Mouse (Mus musculus): Measurements from ENCODE around the gene Pacsin2. TPM values are rescaled to one million over a fixed set of nuclear protein-coding genes. Genes with fewer than 3 reads are reported as not detected.
"Not testable (repeated sequence)": the region's sequence is repeated elsewhere in the genome, so short reads cannot be mapped to it uniquely, and the experiment has no call there.

Gene Pacsin2
- total RNA-seq, 2 experiments from 2014 or later: 23.2 to 24.9 TPM

GRCm38 (mm10) chr15:83427294-83428163 lies 36.9 kb downstream of the Pacsin2 start:
- intact Hi-C loops (cut with DNase I): no loop called here
- DNase-seq: no peak

- intact Hi-C loops (cut with DNase I): no loop called here
- no peak for DNase-seq
Measured at GRCm38 (mm10) chr15:83425794-83426193, 38.6 kb downstream of the Pacsin2 start.

- intact Hi-C loops (cut with DNase I): no loop called here
- no peak for DNase-seq
Measured at GRCm38 (mm10) chr15:83425277-83425676, 39.1 kb downstream of the Pacsin2 start.

DNA sequence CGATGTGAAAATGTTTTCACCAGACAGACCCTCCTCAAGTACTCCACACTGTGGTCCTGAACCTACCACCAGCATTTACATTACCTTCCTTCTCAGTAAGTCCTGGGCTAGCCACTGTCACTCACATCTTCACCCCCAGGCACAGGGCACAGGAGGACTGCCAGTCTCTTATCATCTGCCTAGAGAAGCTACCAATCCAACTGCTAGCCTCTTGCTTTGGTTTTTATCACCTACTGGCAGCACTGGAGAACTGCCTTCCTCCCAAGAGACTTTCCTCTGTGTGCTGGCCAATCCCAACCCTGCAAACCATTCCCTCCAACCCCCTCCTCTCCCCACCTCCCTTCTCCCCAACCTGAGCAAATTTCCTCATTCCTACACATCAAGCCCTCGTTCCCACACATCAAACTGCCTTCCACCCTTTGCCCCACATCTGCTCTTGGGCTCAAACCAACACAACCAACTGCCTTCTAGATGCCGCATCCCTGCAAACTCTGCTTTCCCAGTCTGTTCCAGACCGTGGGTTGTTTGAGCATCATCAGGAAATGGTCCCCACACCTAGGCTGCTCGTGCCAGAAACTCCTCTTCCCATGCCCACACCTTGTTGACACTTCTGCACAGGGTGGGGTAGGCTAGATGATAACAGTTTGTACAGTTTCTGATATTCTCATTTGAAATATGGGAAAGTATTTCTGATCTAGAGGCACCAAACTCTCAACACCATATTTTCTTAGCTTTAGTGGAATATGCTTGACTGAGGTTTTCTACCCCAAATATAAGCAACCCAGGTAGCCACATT lies 40.6 kb downstream of the Pacsin2 start:
- DNase-seq: no peak
- intact Hi-C loops (cut with DNase I): no loop called here

- intact Hi-C loops (cut with DNase I): no loop called here
Measured at GRCm38 (mm10) chr15:83422299-83422981, 42.0 kb downstream of the Pacsin2 start.

DNA sequence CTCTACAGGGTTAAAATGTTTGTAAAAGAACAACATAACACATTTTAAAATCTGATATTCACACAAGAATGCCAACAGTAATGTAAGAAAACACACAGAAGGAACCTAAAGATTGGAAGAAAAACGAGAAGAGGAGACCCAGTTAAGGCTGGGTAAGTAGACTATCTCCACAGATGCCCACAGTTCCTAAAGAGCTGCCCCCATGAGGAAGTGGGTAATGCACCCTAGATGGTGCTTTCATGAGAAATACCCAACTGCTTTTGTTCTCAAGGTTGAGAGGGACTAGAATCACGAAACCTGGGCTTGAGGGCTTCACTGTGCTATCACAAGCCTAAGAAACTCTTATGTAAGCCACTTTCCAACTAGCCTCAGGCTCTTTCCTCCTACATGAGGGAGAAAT lies 44.8 kb downstream of the Pacsin2 start:
- no peak for DNase-seq
- intact Hi-C loops (cut with DNase I): no loop called here

More at GRCm38 (mm10) chr15:83422299-83422981, 42.0 kb downstream of the Pacsin2 start:
- DNase-seq: no peak

DNA sequence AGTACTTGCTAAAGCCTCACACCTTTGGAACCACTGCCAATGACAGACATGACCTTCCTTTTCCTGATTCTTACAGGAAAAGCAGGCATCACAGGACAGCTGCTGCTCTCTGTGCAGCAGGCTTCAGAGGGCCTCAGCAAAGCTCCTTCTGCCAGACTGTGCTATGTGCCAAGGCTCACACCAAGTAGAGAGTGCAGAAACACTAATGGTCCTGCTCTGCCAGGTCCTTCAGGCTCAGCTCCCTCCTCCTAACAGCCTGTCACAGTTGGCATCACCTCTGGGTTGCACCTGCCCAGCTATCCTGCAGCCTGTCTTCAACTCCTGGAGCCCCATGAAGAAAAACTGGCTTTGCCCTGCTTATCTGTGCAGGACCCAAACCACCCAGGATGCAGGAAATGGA lies 45.7 kb downstream of the Pacsin2 start:
- intact Hi-C loops (cut with DNase I): no loop called here
- DNase-seq: peak; percentile 63

DNA sequence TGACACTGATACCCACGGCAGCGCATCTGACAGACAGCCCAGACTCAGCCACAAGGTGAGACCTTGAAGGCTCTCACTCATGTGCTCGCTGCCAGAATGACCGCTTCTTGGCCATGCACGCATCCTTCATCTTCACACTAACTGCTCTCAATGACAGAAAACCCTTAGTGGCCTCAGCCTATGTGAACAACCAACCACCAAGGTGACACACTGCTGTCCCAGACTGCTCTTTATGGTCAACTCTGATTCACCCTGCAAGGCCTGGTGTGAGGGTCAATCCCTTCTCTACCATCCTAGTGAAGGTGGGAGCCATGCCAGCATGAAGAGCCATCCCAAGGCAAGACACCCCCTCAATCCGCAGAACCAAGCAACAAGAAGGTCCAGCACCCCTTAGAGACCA lies 46.5 kb downstream of the Pacsin2 start:
- intact Hi-C loops (cut with DNase I): no loop called here
- no peak for DNase-seq

DNA sequence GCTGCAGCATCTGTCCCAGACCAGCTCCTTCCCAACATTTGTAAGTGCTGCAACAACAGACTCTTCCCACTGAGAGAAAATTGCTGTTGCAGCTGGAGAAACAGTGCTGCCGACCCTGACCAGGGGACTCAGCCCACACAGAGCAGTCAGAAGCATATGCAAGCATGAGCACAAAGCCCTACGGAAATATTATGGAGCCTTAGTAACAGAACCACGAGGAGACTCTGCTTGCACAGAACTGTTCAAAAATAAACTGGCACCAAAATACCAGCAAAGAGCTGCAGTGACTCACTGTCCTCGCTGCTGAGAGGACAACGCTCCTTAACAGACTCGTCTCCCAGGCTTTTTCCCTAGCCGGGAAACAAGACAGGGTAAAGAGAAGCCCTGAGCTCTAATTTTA lies 47.0 kb downstream of the Pacsin2 start:
- no peak for DNase-seq
- intact Hi-C loops (cut with DNase I): no loop called here

GRCm38 (mm10) chr15:83415391-83415790 lies 49.0 kb downstream of the Pacsin2 start:
- intact Hi-C loops (cut with DNase I): no loop called here

GRCm38 (mm10) chr15:83411616-83412015 lies 52.8 kb downstream of the Pacsin2 start:
- no peak for DNase-seq
- intact Hi-C loops (cut with DNase I): no loop called here

More at GRCm38 (mm10) chr15:83415391-83415790, 49.0 kb downstream of the Pacsin2 start:
- no peak for DNase-seq

- no peak for DNase-seq
- intact Hi-C loops (cut with DNase I): no loop called here
Measured at GRCm38 (mm10) chr15:83410735-83411134, 53.7 kb downstream of the Pacsin2 start.

DNA sequence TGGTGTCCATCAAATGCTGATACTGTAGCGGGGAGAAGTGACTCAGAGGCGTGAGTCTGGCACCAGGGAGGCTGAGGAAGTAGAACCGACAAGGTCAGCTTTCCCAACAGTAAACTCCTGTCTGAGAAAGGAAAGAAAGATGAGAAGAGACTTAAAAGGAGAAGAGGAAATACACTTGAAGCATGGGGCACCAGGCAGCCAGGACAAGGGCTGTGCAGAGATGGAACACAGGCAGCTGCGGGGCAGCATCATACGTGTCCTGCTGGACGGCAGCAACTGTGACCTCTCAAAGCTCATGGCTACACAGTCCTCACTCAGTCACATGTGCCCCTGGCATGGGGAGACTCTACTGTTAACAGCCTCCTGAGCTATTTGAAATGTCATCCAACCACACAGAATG lies 54.1 kb downstream of the Pacsin2 start:
- intact Hi-C loops (cut with DNase I): no loop called here
- no peak for DNase-seq

DNA sequence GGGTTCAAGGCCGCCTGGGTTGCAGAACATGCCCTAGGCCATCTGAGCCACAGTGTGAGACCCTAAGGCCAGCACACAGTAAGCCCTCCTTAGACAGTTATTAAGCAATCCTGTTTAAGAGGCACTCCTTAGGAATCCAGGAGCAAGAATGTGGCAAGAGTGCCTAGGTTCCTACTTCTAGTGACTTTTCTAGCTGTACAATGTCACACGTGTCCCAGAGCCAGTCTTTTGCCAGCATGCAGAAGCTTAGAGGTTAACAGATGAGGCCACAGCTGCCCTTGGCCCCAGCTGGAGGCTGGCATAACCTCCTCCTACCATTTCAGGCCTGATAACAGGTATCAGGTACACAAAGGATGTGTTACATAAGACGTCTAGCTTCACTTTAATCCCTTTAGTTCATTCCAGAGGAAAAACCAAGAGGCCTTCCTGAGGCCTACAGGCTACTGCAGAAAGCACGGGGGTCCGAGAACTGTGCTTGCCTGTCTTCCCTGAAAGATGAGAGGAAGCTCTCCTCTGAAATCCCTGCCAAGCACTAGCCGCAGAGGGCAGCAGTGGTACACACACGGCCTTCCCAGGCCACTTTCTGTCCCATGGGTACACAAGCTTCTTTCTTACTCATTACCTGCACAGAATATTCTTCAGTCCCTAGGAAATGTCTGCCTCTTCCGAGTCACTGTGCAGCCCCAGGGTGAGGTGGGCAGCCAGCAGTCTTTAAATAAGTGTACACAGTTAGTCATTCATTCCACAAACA lies 55.5 kb downstream of the Pacsin2 start:
- intact Hi-C loops (cut with DNase I): no loop called here
- no peak for DNase-seq

- no peak for DNase-seq
- intact Hi-C loops (cut with DNase I): no loop called here
Measured at GRCm38 (mm10) chr15:83408216-83408615, 56.2 kb downstream of the Pacsin2 start.

DNA sequence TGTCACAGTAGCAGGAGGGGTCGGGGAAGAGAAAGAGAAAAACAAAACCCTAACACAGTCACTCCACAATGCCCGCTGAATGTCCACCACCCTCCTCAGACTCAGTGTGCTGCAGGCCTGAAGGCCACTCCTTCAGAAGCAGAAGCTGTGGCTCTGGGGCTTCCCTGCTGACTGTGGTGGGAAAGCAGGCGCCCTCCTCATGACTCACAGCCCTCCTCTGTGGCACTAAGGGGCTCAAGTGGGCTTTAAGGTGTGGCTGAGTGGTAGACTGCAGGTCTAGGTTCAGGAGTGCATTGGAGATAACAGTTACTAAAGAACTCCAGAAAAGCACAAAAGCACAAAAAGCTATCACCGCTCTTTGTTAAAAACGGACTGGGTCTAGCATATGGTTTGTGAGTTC lies 56.9 kb downstream of the Pacsin2 start:
- no peak for DNase-seq
- intact Hi-C loops (cut with DNase I): no loop called here

- intact Hi-C loops (cut with DNase I); DNase-seq: not testable (repeated sequence)
Measured at GRCm38 (mm10) chr15:83405866-83406265, 58.5 kb downstream of the Pacsin2 start.

- intact Hi-C loops (cut with DNase I): no loop called here
- DNase-seq: no peak
Measured at GRCm38 (mm10) chr15:83404008-83404407, 60.4 kb downstream of the Pacsin2 start.

- intact Hi-C loops (cut with DNase I): no loop called here
- no peak for DNase-seq
Measured at GRCm38 (mm10) chr15:83403016-83403415, 61.4 kb downstream of the Pacsin2 start.

DNA sequence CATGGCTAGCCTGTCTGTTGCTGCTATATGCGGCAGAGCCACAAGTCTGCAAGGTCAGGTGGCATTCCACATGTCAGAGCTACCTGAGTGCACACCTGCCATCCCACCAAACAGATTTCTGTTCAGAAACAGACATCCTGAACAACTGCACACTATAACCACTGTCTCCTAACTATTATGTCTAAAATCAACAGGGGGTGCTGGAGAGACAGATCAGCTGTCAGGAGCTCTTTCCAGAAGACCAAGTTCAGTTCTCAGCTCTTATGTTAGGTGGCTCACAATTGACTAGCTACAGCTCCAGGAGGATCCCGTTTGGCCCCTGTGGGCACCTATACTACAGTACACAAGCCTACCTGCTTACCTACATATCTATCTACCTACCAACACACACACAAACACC lies 71.7 kb downstream of the Pacsin2 start:
- intact Hi-C loops (cut with DNase I): no loop called here
- no peak for DNase-seq
